Mouse (Mus musculus): Measurements from ENCODE around the gene St6galnac6. TPM values are rescaled to one million over a fixed set of nuclear protein-coding genes. Genes with fewer than 3 reads are reported as not detected.

St6galnac6 gene
- total and polyA plus RNA-seq, 3 experiments, result 12.5 to 26.5 TPM; not detected in 1

GRCm38 (mm10) chr2:32597699-32598098 lies 1.8 kb upstream of the St6galnac6 start:
- Histone ChIP-seq H3K79me2 (ENCODE audit: control insufficient read depth, insufficient read depth, low read length, poor library complexity) (no peaks in the 10 kb centered on the region), H3K4me1 (ENCODE audit: control insufficient read depth in 1 of 2, insufficient read depth in 2 of 2, low read length in 2 of 2) (peaks cover 0 to 3% of the 10 kb centered on the region in 2 experiments; a peak in 2 of 4 replicates), H3K9me3 (replicated peaks; ENCODE audit: insufficient read depth, low read length) (no peaks in the 10 kb centered on the region), H3K4me3 (ENCODE audit: control insufficient read depth in 1 of 2, insufficient read depth in 1 of 2, low read depth in 2 of 2, low read length in 2 of 2) (no peak overlapping the region), H3K27me3 (ENCODE audit: control insufficient read depth in 1 of 2, insufficient read depth in 2 of 2, low read length in 2 of 2) (no peaks in the 10 kb centered on the region), H3K27ac (ENCODE audit: control insufficient read depth, low read depth, low read length) (no peak overlapping the region), H3K36me3 (ENCODE audit: control insufficient read depth in 1 of 2, insufficient read depth in 2 of 2, low read length in 2 of 2) (peaks cover 0 to 5% of the 10 kb centered on the region in 2 experiments; a peak in 1 of 4 replicates), H3K9ac (ENCODE audit: control insufficient read depth, low read depth, low read length, poor library complexity, severe bottlenecking) (no peak overlapping the region)
- no peak for DNase-seq (ENCODE audit: low read depth, low spot score)
- TF ChIP-seq HCFC1 (IDR thresholded peaks at IDR 0.05; ENCODE audit: low read depth, low read length) (no peak), TCF12 (IDR thresholded peaks at IDR 0.05; ENCODE audit: low read depth, low read length) (no peak), TBP (IDR thresholded peaks at IDR 0.05; ENCODE audit: low read depth, low read length) (no peak), ZMIZ1 (IDR thresholded peaks at IDR 0.05; ENCODE audit: low read depth, low read length) (no peak), CTCF (IDR thresholded peaks at IDR 0.05 in 2 of 3, conservative IDR thresholded peaks at IDR 0.05 in 1 of 3; ENCODE audit: control insufficient read depth in 1 of 3, insufficient read depth in 1 of 3, low read depth in 2 of 3, low read length in 3 of 3, poor library complexity in 1 of 3, severe bottlenecking in 1 of 3) (no peak), RAD21 (IDR thresholded peaks at IDR 0.05; ENCODE audit: low read depth, low read length) (no peak), SIN3A (IDR thresholded peaks at IDR 0.05; ENCODE audit: low read length) (no peak), NELFE (IDR thresholded peaks at IDR 0.05; ENCODE audit: low read depth, low read length) (no peak), BHLHE40 (IDR thresholded peaks at IDR 0.05; ENCODE audit: borderline replicate concordance, low read depth, low read length) (no peak), CHD2 (IDR thresholded peaks at IDR 0.05; ENCODE audit: low read length) (no peak), USF2 (IDR thresholded peaks at IDR 0.05; ENCODE audit: borderline replicate concordance in 1 of 2, insufficient read depth in 1 of 2, low read depth in 1 of 2, low read length in 2 of 2) (no peak), MYC (IDR thresholded peaks at IDR 0.05; ENCODE audit: low read depth, low read length) (no peak)

DNA sequence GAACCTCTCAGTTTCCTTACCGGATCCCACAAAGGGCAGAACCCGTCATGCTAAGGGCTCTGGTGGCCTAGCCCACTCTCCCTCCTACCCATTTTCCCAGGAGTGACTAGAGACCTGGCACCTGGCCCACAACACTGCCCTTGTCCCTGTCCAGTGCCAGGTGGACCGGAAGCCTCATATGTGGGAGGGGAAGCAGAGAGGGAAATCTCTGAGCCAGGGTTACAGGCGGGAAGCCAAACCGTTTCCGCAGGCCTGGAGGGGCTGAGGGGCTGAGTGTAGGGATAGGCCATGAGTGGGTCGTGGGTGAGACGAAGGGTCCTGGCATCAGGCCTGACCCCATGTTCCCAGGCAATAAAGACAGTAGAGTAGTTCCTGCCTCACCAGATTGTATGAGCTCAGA lies 1.0 kb upstream of the St6galnac6 start:
- H3K4me3 ChIP-seq (ENCODE audit: control insufficient read depth in 1 of 2, insufficient read depth in 1 of 2, low read depth in 2 of 2, low read length in 2 of 2), result no peak overlapping the region
- peaks cover 0 to 3% of the 10 kb centered on the region in 2 experiments; a peak in 2 of 4 replicates for H3K4me1 ChIP-seq (ENCODE audit: control insufficient read depth in 1 of 2, insufficient read depth in 2 of 2, low read length in 2 of 2)

More for the DNA sequence above, 1.0 kb upstream of the St6galnac6 start:
- H3K79me2 ChIP-seq (ENCODE audit: control insufficient read depth, insufficient read depth, low read length, poor library complexity), result no peaks in the 10 kb centered on the region
- no peak for TF ChIP-seq ZMIZ1 (IDR thresholded peaks at IDR 0.05; ENCODE audit: low read depth, low read length)
- TF ChIP-seq NRF1 (IDR thresholded peaks at IDR 0.05; ENCODE audit: insufficient read depth, low read depth, low read length, poor library complexity, severe bottlenecking), result no peak
- no peak for TF ChIP-seq MXI1 (IDR thresholded peaks at IDR 0.05; ENCODE audit: low read depth, low read length)
- no peak for TF ChIP-seq CHD2 (IDR thresholded peaks at IDR 0.05; ENCODE audit: low read length)
- TF ChIP-seq MYC (IDR thresholded peaks at IDR 0.05; ENCODE audit: low read depth, low read length), result no peak
- TF ChIP-seq MYB (IDR thresholded peaks at IDR 0.05; ENCODE audit: low read depth, low read length), result no peak
- no peak for DNase-seq (ENCODE audit: low read depth, low spot score)
- no peak overlapping the region for H3K9ac ChIP-seq (ENCODE audit: control insufficient read depth, low read depth, low read length, poor library complexity, severe bottlenecking)
- H3K27ac ChIP-seq (ENCODE audit: control insufficient read depth, low read depth, low read length), result no peak overlapping the region
- peaks cover 0 to 5% of the 10 kb centered on the region in 2 experiments; a peak in 1 of 4 replicates for H3K36me3 ChIP-seq (ENCODE audit: control insufficient read depth in 1 of 2, insufficient read depth in 2 of 2, low read length in 2 of 2)
- H3K27me3 ChIP-seq (ENCODE audit: control insufficient read depth in 1 of 2, insufficient read depth in 2 of 2, low read length in 2 of 2), result no peaks in the 10 kb centered on the region
- H3K9me3 ChIP-seq (replicated peaks; ENCODE audit: insufficient read depth, low read length), result no peaks in the 10 kb centered on the region

All from MEL (cell line).